Mouse (Mus musculus): ENCODE results near the gene Clec3a.

The Clec3a gene

DNA sequence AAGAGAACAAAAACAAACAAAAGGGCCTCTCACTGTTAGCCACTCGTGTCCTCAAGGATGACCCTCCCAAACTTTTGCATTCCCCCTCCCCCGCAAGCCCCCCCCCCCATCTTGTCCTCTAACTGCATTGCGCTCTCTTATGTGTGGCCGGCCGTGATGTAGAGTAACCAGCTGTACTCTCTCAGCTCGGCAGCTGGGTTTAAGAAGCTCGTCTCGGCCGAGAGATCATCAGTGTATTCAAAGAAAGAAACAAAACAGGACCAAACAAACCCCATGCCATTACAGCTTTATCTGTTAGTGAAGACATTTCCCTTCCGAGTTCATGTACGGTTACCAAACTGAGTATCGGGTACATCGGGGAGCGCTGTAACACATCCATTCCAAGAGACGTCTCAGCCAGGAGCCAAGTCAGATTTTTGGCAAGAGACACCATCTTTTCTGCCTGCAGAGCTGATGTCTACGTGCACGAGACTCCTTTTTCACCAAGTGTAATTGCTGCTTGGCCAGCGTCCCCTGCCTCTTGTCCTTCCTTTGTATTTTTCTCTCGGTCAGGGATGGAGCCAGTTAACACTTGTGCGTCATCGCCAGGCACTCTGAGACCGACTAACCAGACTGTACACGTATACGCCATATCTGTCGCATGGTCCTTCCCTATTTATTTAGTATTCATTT, 40.4 kb downstream of the Clec3a start:
- DNase-seq = no peak

GRCm38 (mm10) chr8:114460600-114460999, 42.7 kb downstream of the Clec3a start:
- DNase-seq = no peak

DNA sequence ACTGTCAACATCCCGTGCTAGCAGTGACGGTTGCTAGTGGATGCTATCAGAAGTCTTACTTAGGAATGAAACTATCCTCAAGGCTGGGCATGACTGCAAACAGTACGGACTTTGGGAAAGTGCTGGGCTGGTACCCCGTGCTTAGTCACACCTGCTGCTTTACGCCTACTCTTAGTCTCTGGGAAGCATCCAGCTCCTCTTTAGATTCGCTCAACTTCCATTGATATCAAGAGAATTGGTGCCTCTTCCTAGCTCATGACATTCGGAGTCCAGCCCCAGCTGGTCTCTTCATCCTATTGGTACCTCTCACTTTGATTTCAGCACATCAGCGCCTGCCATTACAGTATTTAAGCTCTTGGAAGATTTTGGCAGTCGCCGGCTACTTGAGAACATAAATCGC, 44.7 kb downstream of the Clec3a start:
- DNase-seq = no peak

- DNase-seq = no peak
Observed at GRCm38 (mm10) chr8:114463305-114463704, 45.4 kb downstream of the Clec3a start.

DNA sequence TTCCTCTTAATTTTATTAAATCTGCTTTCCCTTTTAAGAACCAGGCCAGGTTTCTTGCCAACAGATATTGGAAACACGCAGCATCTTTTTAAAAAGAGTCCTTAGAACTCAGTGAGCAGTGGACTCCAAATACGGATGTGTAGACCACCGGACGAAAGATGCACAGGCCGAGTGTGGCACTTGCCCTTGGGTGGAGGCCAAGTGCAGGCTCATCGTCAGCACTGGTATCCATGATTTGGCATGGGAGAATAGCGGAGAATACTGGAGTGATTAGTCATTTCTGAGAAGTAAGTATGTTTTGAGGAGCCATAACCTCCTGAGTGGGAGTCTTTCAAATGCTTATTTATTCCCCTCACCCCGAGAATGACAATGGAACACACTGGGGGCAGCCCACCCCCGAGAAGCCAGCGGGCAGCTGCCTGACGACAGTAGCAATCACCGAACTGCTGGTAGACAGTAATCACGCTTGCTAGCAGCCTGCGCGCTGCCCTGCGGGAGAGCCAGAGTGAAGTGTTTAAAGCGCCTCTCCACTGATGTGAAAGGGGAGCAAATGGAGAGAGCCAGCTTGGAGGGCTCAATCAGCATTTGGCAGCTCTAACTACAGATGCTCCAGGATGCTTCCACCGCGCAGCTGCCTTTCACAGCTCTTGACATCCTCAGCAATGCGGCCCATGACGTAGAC, 50.8 kb downstream of the Clec3a start:
- no peak for DNase-seq

DNA sequence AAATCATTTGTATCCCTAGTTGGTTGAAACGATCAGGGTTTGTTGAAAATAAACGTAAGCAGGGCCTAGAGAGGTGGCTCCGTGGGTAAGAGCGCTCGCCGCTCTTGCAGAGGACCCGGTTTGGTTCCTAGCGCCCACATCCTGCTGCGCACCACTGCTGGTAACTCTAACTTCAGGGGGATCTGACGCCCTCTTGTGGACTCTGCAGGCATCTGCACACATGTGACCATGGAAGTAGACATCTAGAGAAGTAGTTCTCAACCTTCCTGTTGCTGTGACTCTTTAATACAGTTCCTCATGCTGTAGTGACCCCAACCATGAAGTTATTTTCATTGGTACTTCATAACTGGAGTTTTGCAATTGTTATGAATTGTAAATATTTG, 51.3 kb downstream of the Clec3a start:
- no peak for DNase-seq

DNA sequence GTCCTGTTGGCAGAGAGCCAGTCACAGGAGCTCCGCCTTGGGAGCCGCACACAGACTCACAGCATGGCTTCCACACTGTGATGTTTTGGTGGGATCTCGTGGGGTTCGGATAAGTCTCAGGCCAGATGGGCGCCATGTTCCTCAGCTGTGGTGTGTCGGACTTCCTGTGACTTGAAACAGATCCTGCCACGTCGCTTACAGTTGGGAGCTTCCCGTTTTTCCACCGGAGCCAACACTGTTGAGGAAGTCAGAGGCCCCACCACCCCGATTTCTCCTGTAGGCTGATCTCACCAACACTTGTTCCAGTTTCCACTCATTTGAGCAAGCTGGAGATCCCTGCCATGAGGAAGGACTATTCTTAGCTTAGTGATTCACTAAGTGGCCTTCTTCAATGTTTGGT, 55.7 kb downstream of the Clec3a start:
- no peak for DNase-seq

Data from right cerebral cortex, postnatal 4 days (tissue).